Mouse (Mus musculus): Measurements from ENCODE around the gene Trip10. TPM values are rescaled to one million over a fixed set of nuclear protein-coding genes. Genes with fewer than 3 reads are reported as not detected.

The Trip10 gene
- total and polyA plus RNA-seq, 3 experiments, result 69.0 to 128 (median 107) TPM

- no peak for TF ChIP-seq CTCF (IDR thresholded peaks at IDR 0.05)
- no peak for TF ChIP-seq EP300 (IDR thresholded peaks at IDR 0.05; ENCODE audit: insufficient read depth, low read depth, low read length)
- no peak for TF ChIP-seq POLR2A (IDR thresholded peaks at IDR 0.05; ENCODE audit: insufficient read depth, low read depth, low read length)
- H3K36me3 ChIP-seq (ENCODE audit: control insufficient read depth, insufficient read depth, low read length), result no peaks in the 10 kb centered on the region
- peak overlapping the region; percentile 0; the same call in 1 of the 2 replicates for H3K27ac ChIP-seq
- no peak overlapping the region for H3K4me3 ChIP-seq
- H3K79me2 ChIP-seq (replicated peaks; ENCODE audit: control insufficient read depth, insufficient read depth, low read length), result no peaks in the 10 kb centered on the region
- H3K9ac ChIP-seq (ENCODE audit: low read depth, low read length), result no peak overlapping the region
- DNase-seq, result peak in 1 of 2 experiments; percentile 57
- H3K4me1 ChIP-seq (ENCODE audit: control insufficient read depth, insufficient read depth, low read length), result peaks cover 4% of the 10 kb centered on the region
- no peaks in the 10 kb centered on the region for H3K27me3 ChIP-seq (ENCODE audit: control insufficient read depth, insufficient read depth, low read length)
- intact Hi-C loops (cut with DNase I), result no loop called here
Measured at GRCm38 (mm10) chr17:57231321-57231771, 17.9 kb upstream of the Trip10 start.

GRCm38 (mm10) chr17:57232200-57232599 lies 17.1 kb upstream of the Trip10 start:
- intact Hi-C loops (cut with DNase I), result no loop called here
- no peak for DNase-seq
- H3K4me1 ChIP-seq (ENCODE audit: control insufficient read depth, insufficient read depth, low read length), result peaks cover 4% of the 10 kb centered on the region
- no peaks in the 10 kb centered on the region for H3K27me3 ChIP-seq (ENCODE audit: control insufficient read depth, insufficient read depth, low read length)
- no peaks in the 10 kb centered on the region for H3K79me2 ChIP-seq (replicated peaks; ENCODE audit: control insufficient read depth, insufficient read depth, low read length)
- H3K9ac ChIP-seq (ENCODE audit: low read depth, low read length), result no peak overlapping the region
- WGBS, result 81% methylated on average over 1 of the region's 1 CpGs
- peak overlapping the region; percentile 0; the same call in 1 of the 2 replicates for H3K27ac ChIP-seq
- no peaks in the 10 kb centered on the region for H3K36me3 ChIP-seq (ENCODE audit: control insufficient read depth, insufficient read depth, low read length)
- no peak overlapping the region for H3K4me3 ChIP-seq
- TF ChIP-seq CTCF (IDR thresholded peaks at IDR 0.05), result no peak
- no peak for TF ChIP-seq POLR2A (IDR thresholded peaks at IDR 0.05; ENCODE audit: insufficient read depth, low read depth, low read length)
- no peak for TF ChIP-seq EP300 (IDR thresholded peaks at IDR 0.05; ENCODE audit: insufficient read depth, low read depth, low read length)

GRCm38 (mm10) chr17:57233038-57233437 lies 16.2 kb upstream of the Trip10 start:
- TF ChIP-seq EP300 (IDR thresholded peaks at IDR 0.05; ENCODE audit: insufficient read depth, low read depth, low read length) (no peak), CTCF (IDR thresholded peaks at IDR 0.05) (no peak), POLR2A (IDR thresholded peaks at IDR 0.05; ENCODE audit: insufficient read depth, low read depth, low read length) (no peak)
- H3K27me3 ChIP-seq (ENCODE audit: control insufficient read depth, insufficient read depth, low read length), result no peaks in the 10 kb centered on the region
- H3K27ac ChIP-seq, result no peak overlapping the region
- WGBS, result 36% methylated on average over 7 of the region's 7 CpGs
- peaks cover 4% of the 10 kb centered on the region for H3K4me1 ChIP-seq (ENCODE audit: control insufficient read depth, insufficient read depth, low read length)
- H3K9ac ChIP-seq (ENCODE audit: low read depth, low read length), result no peak overlapping the region
- H3K79me2 ChIP-seq (replicated peaks; ENCODE audit: control insufficient read depth, insufficient read depth, low read length), result no peaks in the 10 kb centered on the region
- intact Hi-C loops (cut with DNase I), result no loop called here
- no peaks in the 10 kb centered on the region for H3K36me3 ChIP-seq (ENCODE audit: control insufficient read depth, insufficient read depth, low read length)
- no peak for DNase-seq
- H3K4me3 ChIP-seq, result no peak overlapping the region

- intact Hi-C loops (cut with DNase I), result no loop called here
- H3K4me1 ChIP-seq (ENCODE audit: control insufficient read depth, insufficient read depth, low read length), result peaks cover 4% of the 10 kb centered on the region
- WGBS, result 83% methylated on average over 12 of the region's 12 CpGs
- H3K79me2 ChIP-seq (replicated peaks; ENCODE audit: control insufficient read depth, insufficient read depth, low read length), result no peaks in the 10 kb centered on the region
- no peak overlapping the region for H3K9ac ChIP-seq (ENCODE audit: low read depth, low read length)
- no peak overlapping the region for H3K27ac ChIP-seq
- no peak for TF ChIP-seq POLR2A (IDR thresholded peaks at IDR 0.05; ENCODE audit: insufficient read depth, low read depth, low read length)
- H3K27me3 ChIP-seq (ENCODE audit: control insufficient read depth, insufficient read depth, low read length), result no peaks in the 10 kb centered on the region
- H3K36me3 ChIP-seq (ENCODE audit: control insufficient read depth, insufficient read depth, low read length), result no peaks in the 10 kb centered on the region
- DNase-seq, result no peak
- no peak overlapping the region for H3K4me3 ChIP-seq
Measured at GRCm38 (mm10) chr17:57234254-57234928, 14.9 kb upstream of the Trip10 start.

GRCm38 (mm10) chr17:57235803-57236202 lies 13.5 kb upstream of the Trip10 start:
- 95% methylated on average over 5 of the region's 5 CpGs for WGBS
- H3K9ac ChIP-seq (ENCODE audit: low read depth, low read length), result no peak overlapping the region
- no peaks in the 10 kb centered on the region for H3K27me3 ChIP-seq (ENCODE audit: control insufficient read depth, insufficient read depth, low read length)
- no peaks in the 10 kb centered on the region for H3K36me3 ChIP-seq (ENCODE audit: control insufficient read depth, insufficient read depth, low read length)
- no peak overlapping the region for H3K4me3 ChIP-seq
- intact Hi-C loops (cut with DNase I), result no loop called here
- H3K79me2 ChIP-seq (replicated peaks; ENCODE audit: control insufficient read depth, insufficient read depth, low read length), result no peaks in the 10 kb centered on the region
- H3K4me1 ChIP-seq (ENCODE audit: control insufficient read depth, insufficient read depth, low read length), result peaks cover 2% of the 10 kb centered on the region
- H3K27ac ChIP-seq, result no peak overlapping the region
- TF ChIP-seq POLR2A (IDR thresholded peaks at IDR 0.05; ENCODE audit: insufficient read depth, low read depth, low read length) (no peak), CTCF (IDR thresholded peaks at IDR 0.05) (no peak), EP300 (IDR thresholded peaks at IDR 0.05; ENCODE audit: insufficient read depth, low read depth, low read length) (no peak)
- no peak for DNase-seq

GRCm38 (mm10) chr17:57237181-57237580 lies 12.1 kb upstream of the Trip10 start:
- WGBS, result 94% methylated on average over 9 of the region's 9 CpGs

More at GRCm38 (mm10) chr17:57237181-57237580, 12.1 kb upstream of the Trip10 start:
- no peaks in the 10 kb centered on the region for H3K79me2 ChIP-seq (replicated peaks; ENCODE audit: control insufficient read depth, insufficient read depth, low read length)
- no peak for DNase-seq
- no peak overlapping the region for H3K4me3 ChIP-seq
- H3K36me3 ChIP-seq (ENCODE audit: control insufficient read depth, insufficient read depth, low read length), result no peaks in the 10 kb centered on the region
- no peak overlapping the region for H3K27ac ChIP-seq
- no peak overlapping the region for H3K9ac ChIP-seq (ENCODE audit: low read depth, low read length)
- no peaks in the 10 kb centered on the region for H3K4me1 ChIP-seq (ENCODE audit: control insufficient read depth, insufficient read depth, low read length)
- intact Hi-C loops (cut with DNase I), result no loop called here
- no peaks in the 10 kb centered on the region for H3K27me3 ChIP-seq (ENCODE audit: control insufficient read depth, insufficient read depth, low read length)
- TF ChIP-seq EP300 (IDR thresholded peaks at IDR 0.05; ENCODE audit: insufficient read depth, low read depth, low read length), result no peak
- no peak for TF ChIP-seq POLR2A (IDR thresholded peaks at IDR 0.05; ENCODE audit: insufficient read depth, low read depth, low read length)
- TF ChIP-seq CTCF (IDR thresholded peaks at IDR 0.05), result no peak

Measured in heart, adult 2 months (tissue).